Mouse (Mus musculus) A20 (cell line): ENCODE measurements around the gene Ercc8.

Source experiments
- DNase-seq: peaks from one replicate; pipeline ENCODE4 v3.0.0-alpha.2; 2011; ENCODE audit warnings: low read depth, low spot score

The Ercc8 gene

GRCm38 (mm10) chr13:108158465-108159240 lies at the start of gene Ercc8, which contains the start of gene Ndufaf2:
Gene Ercc8, plus strand, starts transcription at chr13:108158731.
Gene Ndufaf2, minus strand, starts transcription at chr13:108158623.
- DNase-seq = peak; percentile 95

DNA sequence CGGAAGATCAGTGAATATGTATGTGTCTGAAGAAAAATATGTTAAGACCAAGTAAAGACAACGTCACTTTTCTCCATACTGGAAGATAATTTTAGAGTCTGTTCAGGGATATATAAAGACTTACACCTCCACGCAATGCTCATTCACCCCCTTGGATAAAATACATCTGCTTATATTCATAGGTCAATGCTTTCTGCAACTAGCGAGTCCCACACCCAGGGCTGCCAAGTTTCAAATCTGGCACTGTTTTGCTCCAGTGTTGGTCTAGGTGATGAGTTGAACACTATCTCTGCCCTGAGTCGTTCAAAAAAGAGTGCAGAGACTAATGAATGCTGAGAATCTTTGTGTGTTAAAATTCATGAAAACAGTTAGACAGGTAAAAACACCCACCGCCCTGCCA lies 47.6 kb upstream of the Ercc8 start:
- DNase-seq = no peak

DNA sequence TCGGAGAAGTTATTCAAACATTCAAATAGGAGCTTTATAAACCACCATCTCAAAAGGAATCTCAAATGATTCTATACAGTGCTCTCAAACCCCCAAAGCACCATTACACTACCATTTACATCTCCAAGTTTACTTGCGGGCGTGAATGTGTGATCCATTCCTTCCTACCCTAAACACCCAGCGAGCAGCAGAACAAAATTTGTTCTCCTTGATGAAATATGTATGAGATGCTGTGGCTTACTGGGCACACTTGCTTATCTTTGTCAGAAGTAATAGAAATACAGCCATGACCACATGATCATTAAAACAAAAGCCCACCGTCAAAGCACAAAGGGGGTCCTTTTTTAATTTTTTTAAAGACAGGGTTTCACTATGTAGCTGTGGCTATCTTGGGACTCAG lies 45.0 kb upstream of the Ercc8 start:
- DNase-seq = no peak

- no peak for DNase-seq
These were observed 44.3 kb upstream of the Ercc8 start for GRCm38 (mm10) chr13:108114257-108114656.

- no peak for DNase-seq
These were observed 40.9 kb upstream of the Ercc8 start for GRCm38 (mm10) chr13:108117654-108118053.

- no peak for DNase-seq
These were observed 40.3 kb upstream of the Ercc8 start for GRCm38 (mm10) chr13:108118188-108118587.

DNA sequence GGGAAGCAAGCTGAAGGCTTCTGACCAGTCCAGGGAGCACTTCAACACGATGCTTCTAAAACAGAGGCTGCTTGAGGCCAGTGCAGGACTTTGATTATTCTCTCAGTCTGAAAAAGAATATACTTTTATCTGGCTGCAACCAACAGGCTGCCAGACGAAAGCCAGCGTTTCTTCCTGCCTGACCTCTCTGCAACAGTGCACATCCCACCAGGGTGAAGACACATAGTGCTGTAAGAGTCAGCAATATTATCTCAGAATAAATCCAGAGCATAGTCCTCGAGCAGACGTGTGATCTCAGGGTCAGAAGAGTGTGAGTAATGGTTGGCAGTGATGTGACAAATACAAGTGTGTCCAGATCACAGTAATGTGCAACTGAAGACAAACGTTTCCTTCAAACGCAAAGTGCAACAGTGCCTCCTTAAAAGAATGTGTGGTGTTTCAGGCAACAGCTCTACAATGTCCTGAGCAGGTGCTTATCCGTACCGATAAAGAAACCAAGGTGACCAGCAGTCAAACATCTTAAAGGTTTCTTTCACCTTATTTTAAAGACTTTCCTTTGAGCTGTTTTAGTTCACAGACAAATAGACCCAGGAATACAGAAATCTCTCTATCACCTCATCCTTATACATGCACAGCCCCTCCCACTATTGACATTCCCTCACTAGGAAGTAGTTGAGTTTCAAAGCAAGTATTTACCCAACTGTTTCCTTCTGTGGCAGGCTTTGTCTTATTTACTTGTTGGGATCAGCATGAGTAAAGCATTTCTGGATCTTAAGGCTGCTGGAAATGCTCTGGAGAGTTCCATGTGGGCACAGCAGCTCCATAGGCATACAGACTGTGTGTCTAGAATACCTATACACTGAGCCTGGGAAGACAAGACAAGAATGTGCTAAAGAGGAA lies 38.9 kb upstream of the Ercc8 start:
- DNase-seq = no peak

GRCm38 (mm10) chr13:108123109-108123723 lies 35.3 kb upstream of the Ercc8 start:
- DNase-seq = no peak

GRCm38 (mm10) chr13:108124096-108124495 lies 34.4 kb upstream of the Ercc8 start:
- DNase-seq = no peak

GRCm38 (mm10) chr13:108126246-108126645 lies 32.3 kb upstream of the Ercc8 start:
- no peak for DNase-seq

DNA sequence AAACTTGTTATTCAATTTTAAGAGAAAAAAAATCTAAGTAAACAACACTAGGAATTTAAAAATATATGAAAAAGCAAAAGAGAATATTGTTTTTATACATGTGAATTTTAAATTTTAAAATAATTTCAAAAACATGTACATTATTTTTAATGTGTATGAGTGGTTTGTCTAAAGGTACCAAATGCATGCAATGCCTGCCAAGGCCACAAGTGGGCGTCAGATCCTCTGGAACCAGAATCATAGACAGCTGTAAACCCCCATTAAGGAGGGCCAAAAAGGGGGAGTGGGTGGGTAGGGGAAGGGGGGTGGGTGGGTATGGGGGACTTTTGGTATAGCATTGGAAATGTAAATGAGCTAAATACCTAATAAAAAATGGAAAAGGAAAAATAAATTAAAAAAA lies 31.4 kb upstream of the Ercc8 start:
- DNase-seq = peak; percentile 33

GRCm38 (mm10) chr13:108127883-108128282 lies 30.6 kb upstream of the Ercc8 start:
- DNase-seq = no peak

DNA sequence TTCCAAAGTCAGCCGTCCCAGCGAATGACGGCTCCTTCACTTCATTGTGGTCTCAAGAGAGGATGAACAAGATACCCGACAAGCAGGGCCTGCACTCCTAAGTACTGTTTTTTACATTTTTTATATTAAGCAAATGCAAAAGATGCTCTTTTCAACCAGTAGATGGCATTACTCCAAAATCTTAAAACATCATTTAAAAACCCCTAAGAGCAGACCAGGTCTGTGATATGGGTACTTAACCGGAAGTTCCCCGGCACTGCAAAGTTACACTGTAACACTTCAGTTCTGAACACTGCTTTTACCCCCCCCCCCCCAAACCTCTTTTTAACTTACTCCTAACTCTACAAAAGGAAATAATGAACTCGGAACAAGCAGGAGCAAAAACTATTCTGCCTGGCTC lies 29.5 kb upstream of the Ercc8 start:
- DNase-seq = peak; percentile 40

DNA sequence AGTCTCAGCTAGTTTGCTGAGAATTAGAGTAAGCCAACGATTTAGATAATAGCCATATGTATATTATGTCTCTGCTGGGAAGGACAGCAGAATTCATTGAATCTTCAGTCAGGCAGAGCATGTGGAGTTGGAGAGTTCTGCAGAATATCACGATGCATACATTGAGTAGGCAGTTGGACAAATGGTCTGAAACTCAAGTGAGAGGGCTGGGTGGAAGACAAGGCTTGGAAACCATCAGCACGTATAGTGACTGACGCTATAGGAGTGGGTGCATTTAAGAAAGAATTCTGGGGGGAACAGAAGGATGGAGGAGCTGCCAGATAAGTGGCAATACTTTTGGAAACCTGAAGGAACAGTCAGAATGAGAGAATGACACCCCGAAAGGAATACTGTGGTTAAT lies 27.8 kb upstream of the Ercc8 start:
- no peak for DNase-seq

DNA sequence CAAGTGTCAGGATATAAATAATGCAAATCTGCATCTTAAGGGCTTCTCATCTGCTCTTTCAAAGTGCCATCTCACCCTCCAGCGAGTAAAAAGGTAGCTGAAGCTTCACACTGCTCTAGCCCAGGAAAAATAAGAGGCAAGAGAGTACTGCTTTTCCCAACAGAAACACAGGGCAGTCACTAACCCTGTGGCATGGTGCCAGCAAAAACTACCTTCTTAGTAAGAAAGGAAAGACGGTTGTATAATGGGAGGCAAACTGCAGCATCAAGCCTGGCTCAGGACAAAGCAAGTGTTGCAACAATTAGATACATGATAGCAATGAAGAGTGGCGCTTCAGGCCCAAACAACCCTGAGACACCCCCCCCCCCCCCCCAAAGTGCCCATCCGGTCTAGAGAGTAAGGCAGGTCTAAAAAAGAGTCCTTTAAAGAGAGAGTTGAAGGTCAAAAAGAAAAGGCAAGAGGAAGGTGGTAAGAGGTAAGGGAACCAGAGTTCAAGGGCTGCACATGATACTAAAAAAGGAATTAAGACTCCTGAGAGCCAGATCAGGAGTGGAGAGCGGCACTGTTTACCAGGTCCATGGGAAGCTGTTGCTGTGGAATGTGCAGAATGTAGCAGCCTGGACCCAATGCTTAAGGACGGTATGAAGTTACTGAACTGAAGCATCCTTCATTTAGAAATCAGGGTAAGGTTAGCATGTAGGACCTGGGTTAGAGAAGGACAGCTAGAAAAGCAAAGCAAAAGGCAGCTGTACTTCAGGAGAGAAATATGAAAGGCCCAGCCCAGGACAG lies 26.3 kb upstream of the Ercc8 start:
- DNase-seq = no peak

DNA sequence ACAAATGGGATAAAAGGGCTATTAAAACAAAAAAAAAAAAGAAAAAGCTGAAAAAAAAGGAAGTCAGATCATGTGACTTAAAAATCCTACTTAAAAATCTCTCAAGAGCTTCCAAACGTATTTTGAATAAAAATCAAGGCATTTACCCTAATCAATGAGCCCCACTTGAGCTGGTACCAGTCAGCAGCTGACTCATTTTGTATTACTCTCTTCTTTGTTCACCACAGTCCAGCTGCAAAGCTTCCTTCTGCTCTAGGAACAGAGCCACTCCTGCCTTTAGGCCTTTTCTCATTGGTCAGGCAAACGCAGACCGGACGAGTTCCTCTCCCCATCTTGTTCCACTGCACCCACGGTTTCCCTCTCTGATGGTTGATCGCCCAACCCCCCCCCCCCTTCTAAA lies 22.9 kb upstream of the Ercc8 start:
- DNase-seq = no peak

- no peak for DNase-seq
These were observed 20.0 kb upstream of the Ercc8 start for GRCm38 (mm10) chr13:108138403-108138977.

DNA sequence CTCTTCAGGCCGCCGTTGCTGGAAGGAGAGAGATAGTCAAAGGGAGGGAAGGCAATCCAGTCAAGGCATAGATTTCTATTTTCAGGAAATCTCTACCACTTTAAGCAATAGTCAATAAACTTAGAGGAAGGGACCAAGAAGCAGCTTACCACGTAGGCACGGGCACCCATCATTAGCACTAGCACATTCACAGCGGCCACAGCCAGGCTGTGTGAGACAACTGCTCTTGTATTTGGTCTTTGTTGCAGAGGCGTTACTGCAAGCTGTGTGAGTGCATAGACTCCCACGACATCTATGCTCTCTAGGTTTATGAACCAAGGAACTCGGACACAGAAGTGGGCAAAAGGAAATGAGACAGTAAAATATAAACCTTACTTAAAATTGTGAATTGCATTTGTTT lies 14.4 kb upstream of the Ercc8 start:
- DNase-seq = no peak

DNA sequence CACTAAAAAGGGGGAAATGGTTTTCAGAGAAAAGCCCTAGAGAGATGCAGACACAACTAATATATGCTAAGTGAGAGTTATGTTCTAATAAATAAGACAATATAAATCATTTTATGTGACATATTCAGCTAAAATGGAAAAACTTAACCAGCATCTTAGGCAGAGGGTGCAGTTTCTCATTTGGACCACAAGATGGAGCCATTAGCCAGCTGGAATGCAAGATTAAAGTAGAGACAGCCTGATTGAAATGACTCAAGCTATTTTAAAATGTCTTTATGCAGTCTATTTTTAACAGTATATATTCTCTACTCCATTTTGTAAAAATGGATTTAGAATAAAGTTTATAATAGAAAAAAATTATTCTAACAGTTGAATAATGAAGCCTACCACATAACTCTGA lies 6.7 kb upstream of the Ercc8 start:
- peak; percentile 51 for DNase-seq

DNA sequence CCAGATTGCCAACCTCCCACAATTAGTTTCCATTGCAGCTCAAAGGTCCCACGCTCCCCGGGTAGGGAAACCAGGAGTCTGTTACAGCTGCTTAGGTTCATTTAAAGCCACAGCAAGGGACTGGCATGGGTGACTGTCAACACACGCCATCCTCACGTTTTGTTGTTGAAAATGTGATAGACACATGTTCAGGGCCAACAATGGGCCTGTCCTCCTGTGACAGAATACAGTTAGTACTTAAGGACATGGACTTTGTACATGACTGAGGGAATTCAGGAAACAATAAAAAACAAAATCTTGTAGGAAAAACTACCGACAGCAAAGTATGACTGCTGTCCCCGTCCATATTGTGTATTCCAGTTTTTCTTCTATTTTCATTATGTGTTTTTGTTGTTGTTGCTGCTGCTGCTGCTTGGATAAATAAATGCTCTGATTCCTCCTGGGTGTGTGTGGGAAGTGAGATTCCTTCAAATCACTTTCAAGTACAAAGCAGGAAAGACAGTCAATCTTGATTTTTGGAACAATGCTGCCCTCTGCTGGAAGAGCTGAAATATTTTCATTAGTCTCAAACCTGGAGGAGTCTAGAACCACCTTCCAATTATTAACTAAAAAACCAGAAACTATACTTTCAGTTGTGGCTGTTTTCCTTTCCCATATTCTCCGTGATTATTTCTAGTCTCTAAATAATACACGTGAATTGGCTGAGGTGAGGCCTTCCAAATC lies 5.7 kb upstream of the Ercc8 start:
- DNase-seq = peak; percentile 60
